Mouse (Mus musculus) urinary bladder, postnatal 10 days (tissue): ENCODE data around the gene Pkmyt1.

ENCODE experiments used
- DNase-seq: peaks from one replicate; pipeline ENCODE4 v3.0.0; 2022; ENCODE audit warnings: low spot score

The Pkmyt1 gene

GRCm38 (mm10) chr17:23721886-23722285, 4.2 kb upstream of the Pkmyt1 start:
- DNase-seq: no peak

GRCm38 (mm10) chr17:23722376-23723125, 3.6 kb upstream of the Pkmyt1 start, which contains the start of gene 1520401A03Rik:
Gene 1520401A03Rik, minus strand, starts transcription at chr17:23722783.
- DNase-seq: no peak

- no peak for DNase-seq
These were observed 659 bp upstream of the Pkmyt1 start for GRCm38 (mm10) chr17:23725477-23725876.

GRCm38 (mm10) chr17:23726758-23727142, 614 bp downstream of the Pkmyt1 start:
- no peak for DNase-seq

GRCm38 (mm10) chr17:23730441-23730840, 4.3 kb downstream of the Pkmyt1 start:
- no peak for DNase-seq

- DNase-seq: no peak
These were observed 8.2 kb downstream of the Pkmyt1 start for GRCm38 (mm10) chr17:23734341-23734740.

- no peak for DNase-seq
These were observed 11.6 kb downstream of the Pkmyt1 start for GRCm38 (mm10) chr17:23737493-23738445.

GRCm38 (mm10) chr17:23738836-23739201, 12.7 kb downstream of the Pkmyt1 start:
- DNase-seq: no peak

- DNase-seq: no peak
These were observed 13.3 kb downstream of the Pkmyt1 start for GRCm38 (mm10) chr17:23739202-23740135.

- DNase-seq: no peak
These were observed 14.0 kb downstream of the Pkmyt1 start for GRCm38 (mm10) chr17:23740136-23740584.

- no peak for DNase-seq
These were observed 14.5 kb downstream of the Pkmyt1 start, which contains the start of gene Paqr4 for GRCm38 (mm10) chr17:23740598-23741021. Gene Paqr4, minus strand, starts transcription at chr17:23740867.

GRCm38 (mm10) chr17:23741359-23742209, 15.4 kb downstream of the Pkmyt1 start:
- no peak for DNase-seq

- no peak for DNase-seq
These were observed 16.2 kb downstream of the Pkmyt1 start for GRCm38 (mm10) chr17:23742210-23742793.

- DNase-seq: no peak
These were observed 16.8 kb downstream of the Pkmyt1 start for GRCm38 (mm10) chr17:23742941-23743340.

- DNase-seq: no peak
These were observed 17.9 kb downstream of the Pkmyt1 start for GRCm38 (mm10) chr17:23744076-23744475.

- DNase-seq: no peak
These were observed 18.5 kb downstream of the Pkmyt1 start for GRCm38 (mm10) chr17:23744651-23745050.

GRCm38 (mm10) chr17:23745301-23746251, 19.4 kb downstream of the Pkmyt1 start, which contains the start of gene Kremen2:
Gene Kremen2, minus strand, starts transcription at chr17:23745833.
- no peak for DNase-seq

GRCm38 (mm10) chr17:23746311-23746710, 20.2 kb downstream of the Pkmyt1 start:
- DNase-seq: no peak

GRCm38 (mm10) chr17:23746767-23747166, 20.6 kb downstream of the Pkmyt1 start:
- DNase-seq: no peak
